Mouse (Mus musculus) splenic B cell, adult 2 months (primary cell): ENCODE results near the gene Lasp1.

Experiments
- DNase-seq: peaks from one replicate; pipeline ENCODE4 v3.0.0-alpha.2; 2011; ENCODE audit warnings: low read depth, low spot score
- H3K27me3 ChIP-seq: 2 replicates; pipeline ENCODE4 v1.6.1; 2012; ENCODE audit warnings: mild to moderate bottlenecking, low read length, moderate library complexity, mixed read lengths; ENCODE audit not compliant: control insufficient read depth, poor library complexity, insufficient read depth, severe bottlenecking
- H3K36me3 ChIP-seq: 2 replicates; pipeline ENCODE4 v1.6.1; 2012; ENCODE audit warnings: mild to moderate bottlenecking, low read length, moderate library complexity, mixed read lengths; ENCODE audit not compliant: control insufficient read depth, poor library complexity, insufficient read depth, severe bottlenecking

Lasp1 gene

DNA sequence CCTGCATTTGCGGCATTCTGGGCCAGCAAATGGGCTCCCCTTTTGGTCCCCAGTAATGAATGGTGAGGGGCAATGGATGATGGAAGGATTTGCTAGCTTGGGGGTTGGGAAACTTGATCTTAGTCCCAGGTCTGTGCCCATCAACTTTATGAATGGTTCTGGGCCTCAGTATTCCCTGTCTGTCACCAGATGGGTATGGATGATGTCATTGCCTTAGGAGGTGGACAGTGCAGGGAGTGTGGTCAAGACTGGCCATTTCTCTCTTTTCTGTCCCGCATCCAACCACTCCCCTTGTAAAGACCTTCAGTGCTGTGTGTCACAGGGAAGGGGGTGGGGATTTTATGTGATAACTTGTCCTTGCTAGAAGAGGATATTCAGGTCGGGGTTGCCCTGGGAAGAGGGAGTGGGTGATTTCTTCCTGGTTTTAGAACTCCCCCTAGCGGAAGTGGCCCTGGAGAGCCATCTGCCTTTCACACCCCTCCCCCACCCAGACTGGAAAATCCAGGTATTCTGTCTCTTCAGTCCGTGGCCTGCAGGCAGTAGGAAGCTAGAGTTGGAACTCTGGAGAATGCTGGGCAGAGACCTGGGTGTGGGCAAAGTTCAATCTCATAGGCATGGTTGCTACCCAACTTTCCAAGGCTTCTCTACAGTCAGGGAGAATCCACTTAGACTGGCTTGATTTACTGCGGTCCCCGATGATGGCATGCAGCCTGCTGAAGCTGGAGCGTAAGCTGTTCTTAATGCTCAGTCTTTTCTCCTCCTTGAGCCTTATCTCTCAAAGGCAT, 2.8 kb downstream of the Lasp1 start:
- H3K36me3 ChIP-seq, result no peaks in the 10 kb centered on the region; the same call in 1 of the 2 replicates
- DNase-seq, result no peak
- no peaks in the 10 kb centered on the region for H3K27me3 ChIP-seq

DNA sequence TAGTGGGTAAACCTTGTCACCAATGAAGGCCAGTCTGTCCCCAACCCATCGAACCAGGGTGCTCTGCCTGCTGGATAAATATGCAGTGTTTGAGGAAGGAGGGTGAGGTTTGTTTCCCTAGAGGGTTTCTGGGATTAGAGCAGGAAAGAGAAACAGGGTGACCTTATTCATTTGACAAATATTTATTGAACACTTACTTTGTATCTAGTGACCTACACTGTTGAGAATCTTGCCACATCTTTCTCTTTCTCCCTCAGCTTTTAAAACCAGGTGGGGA, 3.3 kb downstream of the Lasp1 start:
- no peaks in the 10 kb centered on the region; the same call in 1 of the 2 replicates for H3K36me3 ChIP-seq
- H3K27me3 ChIP-seq, result no peaks in the 10 kb centered on the region
- DNase-seq, result no peak

DNA sequence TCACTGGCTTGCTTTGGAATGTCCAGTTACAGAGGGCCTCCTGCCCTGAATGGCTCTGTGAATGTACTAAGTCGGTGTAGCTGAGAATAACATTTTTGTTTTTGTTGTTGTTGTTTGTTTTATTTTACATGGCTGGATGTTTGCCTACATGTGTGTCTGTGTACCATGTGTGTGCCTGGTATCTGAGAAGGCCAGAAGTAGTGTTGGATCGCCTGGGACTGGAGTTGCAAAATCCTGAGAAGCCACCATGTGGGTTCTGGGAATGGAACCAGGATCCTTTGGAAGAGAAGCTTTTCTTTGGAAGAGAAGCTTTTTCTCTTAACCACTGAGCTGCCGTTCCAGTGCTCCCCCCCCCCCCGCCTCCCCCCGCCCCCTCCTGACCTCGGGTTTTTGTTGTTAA, 3.7 kb downstream of the Lasp1 start:
- Histone ChIP-seq H3K36me3 (peaks cover 2% of the 10 kb centered on the region; the same call in 1 of the 2 replicates), H3K27me3 (no peaks in the 10 kb centered on the region)
- no peak for DNase-seq

DNA sequence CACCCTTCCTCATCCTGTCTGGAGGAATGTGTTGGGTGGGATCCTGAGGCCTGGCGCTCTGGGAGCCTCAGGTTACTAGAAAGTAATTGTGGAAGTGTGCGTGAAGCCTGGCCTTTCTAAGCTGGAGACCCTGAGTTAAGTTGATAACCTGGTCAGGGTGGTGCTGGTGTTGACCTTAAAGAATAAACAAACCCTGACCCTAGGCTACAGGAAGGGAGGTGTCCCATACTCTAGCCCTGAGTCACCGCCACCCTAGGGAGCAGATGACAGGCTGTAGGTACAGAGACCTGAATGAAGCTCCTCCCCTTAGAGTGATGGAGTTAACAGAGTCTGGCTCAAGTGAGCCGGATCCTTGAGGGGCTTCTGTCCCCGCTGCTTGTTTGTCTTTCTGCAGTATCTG, 5.0 kb downstream of the Lasp1 start:
- H3K36me3 ChIP-seq, result peaks cover 5% of the 10 kb centered on the region
- no peak for DNase-seq
- no peaks in the 10 kb centered on the region for H3K27me3 ChIP-seq

DNA sequence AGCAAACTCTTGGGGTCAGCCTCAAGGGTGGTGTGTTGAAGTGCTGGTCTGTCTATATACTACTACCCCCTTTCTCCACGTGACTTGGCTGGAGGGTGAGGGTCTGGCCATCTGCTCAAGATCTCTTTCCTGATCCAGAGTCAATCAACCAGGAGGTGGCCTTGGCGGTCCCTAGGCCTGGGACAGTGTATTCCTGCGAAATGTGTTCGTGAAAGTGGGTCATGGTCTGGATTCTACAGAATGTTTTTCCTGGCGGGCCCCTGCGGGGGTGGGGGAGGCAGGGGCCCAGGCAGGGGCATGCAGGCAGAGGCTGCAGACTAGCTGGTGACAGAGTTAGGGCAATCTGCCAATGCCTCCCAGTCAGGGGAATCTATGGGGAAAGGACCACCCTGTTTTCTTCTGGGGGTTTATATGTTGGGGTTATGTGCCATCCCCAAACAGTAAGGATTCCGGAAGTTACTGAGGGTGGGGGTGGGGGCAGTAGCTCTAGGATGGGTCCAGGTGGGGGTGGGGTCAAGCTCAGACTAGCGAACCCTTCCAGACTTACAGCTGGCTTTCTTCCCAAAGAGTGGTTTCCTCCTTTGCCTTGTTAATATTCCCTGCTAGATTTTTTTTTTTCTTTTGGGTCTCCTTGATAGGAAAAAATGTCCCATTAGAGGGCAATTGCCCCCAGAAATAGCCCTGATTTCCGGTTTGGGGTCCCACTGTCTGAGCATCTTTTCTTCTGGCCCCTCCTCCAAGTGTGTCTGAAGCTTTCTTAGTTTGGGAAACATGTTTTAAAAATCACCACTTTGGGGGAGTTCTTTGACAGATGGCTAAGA, 6.3 kb downstream of the Lasp1 start:
- no peaks in the 10 kb centered on the region for H3K27me3 ChIP-seq
- H3K36me3 ChIP-seq, result peaks cover 6% of the 10 kb centered on the region
- no peak for DNase-seq

DNA sequence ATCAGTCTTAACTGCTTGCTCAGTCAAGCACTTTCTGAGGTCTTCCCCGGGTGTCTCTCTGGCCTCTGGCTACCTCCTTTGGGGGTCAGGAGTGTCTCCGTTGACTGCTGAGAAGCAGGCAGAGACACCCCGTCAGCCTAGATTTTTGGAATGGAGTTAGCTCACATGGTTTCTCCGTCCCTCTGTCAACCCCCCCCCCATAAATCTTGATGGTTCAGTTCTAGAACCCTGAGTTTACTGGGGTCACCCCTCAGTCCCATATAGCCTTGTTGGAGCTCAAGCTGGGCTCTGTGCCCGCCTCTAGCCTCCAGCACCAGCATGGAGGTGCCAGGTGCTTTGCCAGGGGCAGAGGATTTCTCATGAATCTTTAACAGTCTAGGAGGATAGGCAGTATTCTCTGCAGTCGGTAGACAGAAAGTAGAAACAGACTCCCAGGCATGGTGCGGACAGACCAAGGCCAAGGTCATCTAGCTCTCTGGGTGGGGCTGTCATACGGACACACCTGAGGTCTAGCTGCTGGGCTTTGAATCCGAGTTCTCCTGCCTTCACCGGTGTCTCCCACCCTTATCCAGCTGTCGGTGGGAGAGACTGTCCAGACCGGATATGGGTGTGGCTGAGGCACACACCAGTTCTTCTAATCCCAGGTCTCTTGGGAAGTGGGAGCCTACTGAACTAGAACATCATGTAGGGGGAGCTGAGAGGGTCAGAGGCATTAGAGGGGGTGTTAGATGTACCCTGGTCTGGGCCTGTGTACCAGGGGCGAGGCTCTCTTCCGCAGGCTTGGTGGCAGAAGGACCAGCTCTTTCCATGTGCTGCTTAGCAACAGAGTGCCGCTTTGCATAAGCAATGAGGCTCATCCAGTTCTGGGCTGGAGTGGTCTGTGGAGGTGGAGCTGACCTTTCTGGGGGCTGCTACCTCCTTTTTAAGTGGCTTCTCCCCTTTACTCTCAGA, 7.1 kb downstream of the Lasp1 start:
- DNase-seq, result no peak
- peaks cover 6% of the 10 kb centered on the region for H3K36me3 ChIP-seq
- no peaks in the 10 kb centered on the region for H3K27me3 ChIP-seq

DNA sequence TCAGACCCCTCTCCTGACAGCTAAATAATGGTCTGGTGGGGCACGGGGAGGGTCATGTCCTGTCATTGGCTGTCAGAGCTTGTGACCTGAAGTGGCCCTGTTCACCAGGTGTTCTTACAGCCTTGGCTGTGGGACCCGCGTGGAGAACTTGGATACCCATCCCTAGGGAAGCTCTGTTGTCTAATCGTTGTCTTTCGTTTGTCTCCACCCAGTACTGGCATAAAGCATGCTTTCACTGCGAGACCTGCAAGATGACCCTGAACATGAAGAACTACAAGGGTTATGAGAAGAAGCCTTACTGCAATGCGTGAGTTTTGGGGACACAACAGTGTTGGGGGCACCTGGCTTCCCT, 7.8 kb downstream of the Lasp1 start:
- H3K36me3 ChIP-seq, result peaks cover 6% of the 10 kb centered on the region
- H3K27me3 ChIP-seq, result no peaks in the 10 kb centered on the region
- DNase-seq, result no peak

DNA sequence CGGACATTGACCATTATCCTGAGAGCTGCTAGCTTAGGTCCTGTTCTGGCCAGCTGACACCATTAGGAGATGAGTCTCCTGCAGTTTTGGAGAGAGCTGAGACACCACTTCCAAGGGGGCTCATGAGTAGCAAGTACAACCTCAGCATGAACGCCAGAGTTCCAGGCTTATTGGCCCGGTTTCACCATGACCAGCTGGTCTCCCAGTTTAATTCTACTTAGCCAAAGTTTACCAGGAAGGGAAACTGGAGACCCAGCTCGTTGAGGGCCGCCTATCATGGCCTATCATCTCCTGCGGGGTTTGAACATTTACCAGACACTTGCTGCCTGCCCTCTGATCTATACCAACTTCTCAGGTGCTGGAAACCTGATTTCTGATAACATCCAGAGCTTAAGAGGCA, 8.8 kb downstream of the Lasp1 start:
- no peak for DNase-seq
- peaks cover 8% of the 10 kb centered on the region for H3K36me3 ChIP-seq

DNA sequence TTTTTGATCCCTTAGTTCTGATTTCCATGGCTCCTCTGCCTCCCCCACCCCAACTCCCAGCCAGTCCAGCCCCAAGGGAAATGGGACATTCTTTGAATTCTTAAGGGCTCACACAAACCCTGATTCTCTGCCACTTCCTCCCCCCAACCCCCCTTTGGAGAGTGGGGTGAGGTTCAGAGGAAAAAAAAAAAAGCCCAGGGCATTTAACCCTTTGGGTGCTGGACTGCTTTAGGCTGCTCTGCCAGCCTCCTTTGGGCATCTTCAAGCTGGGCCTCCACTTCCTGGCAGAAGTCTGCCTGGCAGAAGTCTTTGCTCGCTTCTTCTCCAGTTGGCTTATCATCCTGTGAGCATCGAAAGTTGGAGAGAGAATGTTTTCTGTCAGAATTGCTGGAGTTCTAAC, 9.3 kb downstream of the Lasp1 start:
- no peaks in the 10 kb centered on the region for H3K27me3 ChIP-seq

More for the DNA sequence above, 8.8 kb downstream of the Lasp1 start:
- no peaks in the 10 kb centered on the region for H3K27me3 ChIP-seq

DNA sequence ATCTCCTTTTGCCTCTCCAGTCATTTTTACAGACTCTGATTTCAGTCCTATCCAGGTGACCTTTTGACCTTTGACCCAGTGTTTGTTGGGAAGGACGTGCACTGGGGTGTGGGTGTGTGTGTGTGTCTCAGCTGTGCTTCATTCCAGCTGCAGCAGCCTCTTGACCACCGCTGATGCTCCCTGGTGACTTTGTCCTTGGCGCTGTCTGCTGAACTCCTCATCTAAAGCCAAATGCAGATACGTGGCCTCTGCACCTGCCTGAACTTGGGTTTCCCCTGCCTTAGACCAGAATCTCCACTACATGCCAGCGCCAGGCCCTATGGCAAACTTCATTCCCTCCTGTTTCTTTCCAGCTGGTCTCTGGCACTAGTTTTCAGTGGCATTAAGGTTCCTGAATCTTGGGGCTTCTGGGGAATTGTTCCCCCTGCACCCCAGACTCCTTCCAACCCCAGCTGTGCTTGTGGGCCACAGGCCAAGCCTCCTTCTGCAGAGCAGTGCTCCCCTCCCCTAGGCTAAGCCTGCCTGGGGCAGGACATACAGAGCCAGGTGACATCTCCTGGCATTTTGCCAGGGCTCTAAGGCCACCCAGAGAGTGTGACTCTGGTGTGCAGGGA, 9.9 kb downstream of the Lasp1 start:
- DNase-seq, result no peak

More for the DNA sequence above, 9.3 kb downstream of the Lasp1 start:
- H3K36me3 ChIP-seq, result peaks cover 12% of the 10 kb centered on the region
- DNase-seq, result no peak

DNA sequence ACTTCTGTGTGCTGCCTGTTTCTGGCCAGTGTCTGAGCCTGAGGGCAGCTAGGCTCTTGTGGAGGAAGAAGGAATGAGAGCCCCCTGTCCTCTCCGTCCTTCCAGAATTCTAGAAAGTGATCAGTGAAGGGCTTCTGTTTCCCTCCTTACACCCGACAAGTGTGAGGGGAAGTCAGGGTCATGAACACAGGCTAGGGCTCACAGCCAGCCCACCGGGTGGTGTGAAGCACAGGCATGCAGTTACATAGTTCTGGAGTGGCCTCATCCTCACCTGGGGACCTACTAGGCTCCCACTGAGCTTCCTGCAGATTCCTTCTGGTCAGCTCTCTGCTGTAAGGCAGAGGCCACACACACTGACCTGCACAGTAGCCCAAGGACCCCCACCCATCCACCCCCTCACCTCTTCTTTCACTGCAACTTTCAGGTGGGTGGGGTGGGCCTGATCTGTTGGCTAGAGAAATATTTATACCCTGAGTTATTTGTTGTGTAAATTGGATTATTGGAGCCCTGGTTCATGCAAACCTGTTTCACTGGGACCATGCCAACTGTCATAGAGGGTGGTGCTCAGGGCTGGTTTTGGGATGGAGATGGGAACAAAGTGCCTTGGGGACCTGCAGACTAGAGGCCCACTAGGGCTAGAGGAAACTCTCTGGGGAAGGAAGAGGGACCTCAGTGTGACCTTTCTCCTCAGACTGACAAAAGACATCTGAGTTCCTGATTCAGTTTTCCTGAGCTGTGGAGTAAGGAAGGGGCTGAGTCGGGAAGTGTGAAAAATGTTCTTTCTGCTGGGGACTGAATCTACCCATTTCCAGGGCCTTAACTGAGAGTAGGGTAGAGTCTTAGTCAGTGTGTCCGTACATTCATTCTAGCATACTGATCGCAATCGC, 10.7 kb downstream of the Lasp1 start:
- DNase-seq, result no peak
- Histone ChIP-seq H3K27me3 (no peaks in the 10 kb centered on the region), H3K36me3 (peaks cover 16% of the 10 kb centered on the region)

More for the DNA sequence above, 9.9 kb downstream of the Lasp1 start:
- peaks cover 12% of the 10 kb centered on the region for H3K36me3 ChIP-seq
- H3K27me3 ChIP-seq, result no peaks in the 10 kb centered on the region

DNA sequence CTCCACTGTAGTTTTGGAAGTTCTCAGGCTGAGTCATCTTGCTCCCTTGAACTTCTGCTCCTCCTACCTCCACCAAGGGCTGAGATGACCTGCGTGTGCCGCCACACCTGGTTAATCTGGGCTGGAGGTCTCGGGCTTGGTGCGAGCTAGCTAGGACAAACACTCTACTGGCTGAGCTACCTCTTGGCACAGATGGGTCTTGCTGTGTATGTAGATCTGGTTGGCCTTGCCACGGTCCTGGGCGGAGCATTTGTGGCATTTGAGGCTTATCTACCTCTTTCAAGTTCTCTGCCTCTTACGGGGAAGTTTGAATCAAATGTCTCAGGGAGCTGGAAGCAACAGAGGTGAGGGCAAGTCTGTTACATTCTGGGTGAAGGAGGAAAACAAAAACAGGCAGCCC, 11.6 kb downstream of the Lasp1 start:
- DNase-seq, result no peak
- no peaks in the 10 kb centered on the region for H3K27me3 ChIP-seq

DNA sequence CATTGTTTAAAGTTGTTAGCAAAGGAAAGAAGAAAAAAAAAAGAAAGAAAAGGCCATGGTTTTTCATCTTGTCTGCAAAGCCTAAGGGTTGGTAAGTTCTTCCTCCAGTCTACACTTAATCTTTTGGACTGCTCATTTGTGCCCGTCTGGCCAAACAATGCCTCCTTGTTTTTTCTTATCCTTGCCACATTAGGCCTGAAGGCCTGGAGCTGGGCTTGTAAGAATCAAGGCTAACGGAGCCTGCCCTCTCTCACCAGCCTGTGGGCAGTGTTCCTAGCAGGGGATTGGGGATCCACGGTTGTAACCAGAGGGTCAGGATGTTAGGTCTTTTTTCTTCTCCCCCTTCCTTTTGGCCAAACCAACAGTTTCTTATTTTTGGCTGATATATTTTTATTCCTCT, 12.2 kb downstream of the Lasp1 start:
- Histone ChIP-seq H3K36me3 (peaks cover 22% of the 10 kb centered on the region), H3K27me3 (no peaks in the 10 kb centered on the region)
- no peak for DNase-seq

More for the DNA sequence above, 11.6 kb downstream of the Lasp1 start:
- peaks cover 17% of the 10 kb centered on the region for H3K36me3 ChIP-seq
